Mouse (Mus musculus) MEL (cell line): ENCODE results near the gene Plcb4.

Source experiments
- CHD2 ChIP-seq: IDR thresholded peaks from 2 replicates; pipeline ENCODE4 v1.6.1; 2011; ENCODE audit warnings: low read length, improper control_type of control experiment
- CTCF ChIP-seq, 3 experiments: IDR thresholded peaks in 2 of 3; conservative IDR thresholded peaks in 1 of 3; 2 replicates each; pipeline ENCODE4 v1.5.1; 2011 to 2012; ENCODE audit warnings: low read length in 3 of 3, low read depth in 2 of 3, mild to moderate bottlenecking in 2 of 3, improper control_type of control experiment in 1 of 3, inconsistent platforms in 1 of 3, mixed read lengths in 1 of 3, moderate library complexity in 1 of 3; ENCODE audit not compliant: control insufficient read depth in 1 of 3, insufficient read depth in 1 of 3, poor library complexity in 1 of 3, severe bottlenecking in 1 of 3
- EP300 ChIP-seq, 2 experiments: IDR thresholded peaks; 2 replicates each; pipeline ENCODE4 v1.6.1; 2011; ENCODE audit warnings: improper control_type of control experiment in 2 of 2, low read length in 2 of 2, low read depth in 1 of 2, mild to moderate bottlenecking in 1 of 2
- HCFC1 ChIP-seq: IDR thresholded peaks from 2 replicates; pipeline ENCODE4 v1.6.1; 2012; ENCODE audit warnings: low read depth, mild to moderate bottlenecking, inconsistent platforms, low read length, improper control_type of control experiment, moderate library complexity
- MYC ChIP-seq: IDR thresholded peaks from 2 replicates; pipeline ENCODE4 v1.6.1; 2011; ENCODE audit warnings: low read depth, mild to moderate bottlenecking, low read length, improper control_type of control experiment, moderate library complexity
- POLR2A ChIP-seq, 2 experiments: IDR thresholded peaks; 2 replicates each; pipeline ENCODE4 v1.6.1; 2011 to 2012; ENCODE audit warnings: low read length in 2 of 2, mild to moderate bottlenecking in 2 of 2, control low read depth in 1 of 2, improper control_type of control experiment in 1 of 2, low read depth in 1 of 2, moderate library complexity in 1 of 2; ENCODE audit not compliant: control insufficient read depth in 1 of 2, insufficient read depth in 1 of 2, poor library complexity in 1 of 2
- POLR2AphosphoS5 ChIP-seq: IDR thresholded peaks from 2 replicates; pipeline ENCODE4 v1.6.1; 2012; ENCODE audit warnings: low read depth, borderline replicate concordance, mild to moderate bottlenecking, inconsistent platforms, low read length, moderate library complexity, mixed read lengths
- RCOR1 ChIP-seq: IDR thresholded peaks from 2 replicates; pipeline ENCODE4 v1.6.1; 2012; ENCODE audit warnings: low read depth, mild to moderate bottlenecking, inconsistent platforms, low read length, improper control_type of control experiment
- UBTF ChIP-seq: IDR thresholded peaks from 2 replicates; pipeline ENCODE4 v1.6.1; 2012; ENCODE audit warnings: low read depth, mild to moderate bottlenecking, inconsistent platforms, low read length, improper control_type of control experiment, moderate library complexity, borderline replicate concordance; ENCODE audit not compliant: insufficient read depth
- USF1 ChIP-seq: IDR thresholded peaks from 2 replicates; pipeline ENCODE4 v1.6.1; 2014; ENCODE audit warnings: low read depth, mild to moderate bottlenecking, inconsistent platforms, low read length, improper control_type of control experiment, moderate library complexity
- ZNF384 ChIP-seq: IDR thresholded peaks from 2 replicates; pipeline ENCODE4 v1.6.1; 2012; ENCODE audit warnings: low read depth, mild to moderate bottlenecking, inconsistent platforms, low read length, improper control_type of control experiment

DNA sequence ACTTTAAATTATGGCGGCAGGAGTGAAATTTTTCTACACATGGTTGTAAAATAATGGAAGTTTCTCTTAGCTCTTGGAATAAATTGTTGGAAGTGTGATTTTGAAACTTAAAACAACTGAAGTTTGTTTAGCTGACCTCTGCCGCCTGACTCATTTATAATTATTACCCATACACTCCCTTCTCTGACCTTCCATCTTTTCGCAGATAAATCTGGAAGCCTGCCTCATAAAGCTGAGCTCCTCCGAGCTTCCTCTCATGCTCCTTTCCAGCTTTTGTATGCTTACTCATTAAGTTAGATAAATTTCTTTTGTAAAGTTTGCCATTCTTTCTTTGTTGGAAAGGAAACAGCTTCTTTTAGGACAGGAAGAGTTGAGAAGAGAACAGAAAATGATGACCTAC lies 27.9 kb downstream of the Plcb4 start:
- TF ChIP-seq POLR2AphosphoS5 (no peak), CHD2 (no peak), CTCF (IDR thresholded peaks at IDR 0.05 in 2 of 3, conservative IDR thresholded peaks at IDR 0.05 in 1 of 3; ENCODE audit: control insufficient read depth in 1 of 3, insufficient read depth in 1 of 3, low read depth in 2 of 3, low read length in 3 of 3, poor library complexity in 1 of 3, severe bottlenecking in 1 of 3) (no peak), USF1 (no peak), POLR2A (IDR thresholded peaks at IDR 0.05; ENCODE audit: control insufficient read depth in 1 of 2, insufficient read depth in 1 of 2, low read depth in 1 of 2, low read length in 2 of 2, poor library complexity in 1 of 2) (no peak), HCFC1 (no peak), MYC (no peak), RCOR1 (no peak), UBTF (no peak), ZNF384 (no peak), EP300 (IDR thresholded peaks at IDR 0.05; ENCODE audit: low read depth in 1 of 2, low read length in 2 of 2) (no peak)
